Mouse (Mus musculus) ES-Bruce4 (cell line): ENCODE measurements around the gene Cacna1e.

Source experiments
- CTCF ChIP-seq: IDR thresholded peaks from one replicate; pipeline ENCODE4 v1.8.1; 2011; ENCODE audit warnings: low read depth, low read length
- EP300 ChIP-seq: IDR thresholded peaks from 2 replicates; pipeline ENCODE4 v1.6.1; 2011; ENCODE audit warnings: low read depth, low read length; ENCODE audit not compliant: insufficient read depth
- POLR2A ChIP-seq: IDR thresholded peaks from one replicate; pipeline ENCODE4 v1.8.1; 2011; ENCODE audit warnings: low read length; ENCODE audit not compliant: insufficient read depth

DNA sequence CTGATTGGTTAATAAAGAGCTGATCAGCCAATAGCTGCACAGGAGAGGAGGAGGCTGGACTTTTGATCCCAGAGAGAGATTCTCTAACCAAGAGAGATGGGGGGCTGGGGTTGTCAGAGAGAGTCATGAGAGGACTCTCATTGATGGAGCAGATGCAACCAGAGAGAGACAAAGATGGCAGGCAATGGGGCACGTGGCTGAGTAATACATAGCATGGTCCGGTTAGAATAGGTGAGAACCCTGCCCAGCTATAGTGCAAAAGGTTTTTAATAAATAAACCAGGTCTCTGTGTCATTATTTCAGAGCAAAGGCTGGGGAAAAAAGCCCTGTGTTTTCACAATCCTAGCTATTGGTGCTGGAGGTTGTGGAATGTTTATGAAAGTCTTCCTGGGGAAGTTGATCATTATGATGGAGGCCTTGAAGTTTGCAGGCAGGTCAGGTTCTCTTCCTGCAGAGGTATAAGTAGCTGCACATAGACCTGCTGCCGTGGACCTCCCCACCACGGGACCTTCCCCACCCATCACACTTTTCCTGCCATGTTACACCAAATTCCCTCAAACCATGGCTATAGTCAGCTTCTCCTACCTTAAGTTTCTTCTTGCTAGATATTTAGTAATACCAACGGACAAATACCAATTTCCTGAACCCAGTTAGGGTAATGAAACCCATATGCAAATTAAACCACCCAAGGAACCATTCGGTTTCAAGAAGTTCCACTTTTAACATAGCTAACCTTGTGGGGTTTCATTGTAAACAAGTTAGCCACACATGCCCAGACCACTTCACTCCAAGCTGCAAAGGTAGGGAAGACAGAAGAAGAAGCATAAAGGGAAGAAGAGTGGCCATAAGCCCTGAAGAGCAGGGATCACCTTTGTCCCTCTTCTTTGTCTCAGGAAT is 35.4 kb downstream of the Cacna1e start:
- no peak for TF ChIP-seq CTCF
- TF ChIP-seq POLR2A: no peak
- no peak for TF ChIP-seq EP300
